Mouse (Mus musculus) cerebellum, postnatal 14 days (tissue): ENCODE measurements at regions not wholly inside any gene's neighbourhood (a gene's known extent, or its start where the extent isn't known, plus 50 kb on each side); places are given as distances from the start of the nearest gene placed in this dataset.

Experiments used
- DNase-seq, 2 experiments: peaks; one replicate each; pipeline ENCODE4 v3.0.0; 2021; ENCODE audit warnings: mixed read lengths in 2 of 2

DNA sequence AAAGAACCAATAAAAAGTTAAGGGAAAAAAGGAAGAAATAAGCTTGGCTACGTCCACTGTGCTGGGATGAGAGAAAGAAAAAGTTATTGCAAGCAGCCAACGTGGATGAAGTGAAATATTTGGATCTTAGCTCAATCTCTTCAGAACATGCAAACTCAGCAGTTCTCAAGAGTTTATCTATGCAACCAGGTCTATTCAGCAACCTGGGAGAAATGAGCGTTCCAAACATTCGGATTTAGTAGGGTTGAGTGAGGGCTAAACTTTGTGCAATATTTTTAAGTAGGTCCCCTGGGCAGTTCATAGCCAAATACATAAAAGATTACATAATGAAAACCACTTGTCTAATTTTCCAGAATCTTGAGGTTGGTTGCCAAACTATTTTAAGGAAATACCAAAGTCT lies 129.0 kb upstream of the Tmem164 start:
- DNase-seq: no peak

DNA sequence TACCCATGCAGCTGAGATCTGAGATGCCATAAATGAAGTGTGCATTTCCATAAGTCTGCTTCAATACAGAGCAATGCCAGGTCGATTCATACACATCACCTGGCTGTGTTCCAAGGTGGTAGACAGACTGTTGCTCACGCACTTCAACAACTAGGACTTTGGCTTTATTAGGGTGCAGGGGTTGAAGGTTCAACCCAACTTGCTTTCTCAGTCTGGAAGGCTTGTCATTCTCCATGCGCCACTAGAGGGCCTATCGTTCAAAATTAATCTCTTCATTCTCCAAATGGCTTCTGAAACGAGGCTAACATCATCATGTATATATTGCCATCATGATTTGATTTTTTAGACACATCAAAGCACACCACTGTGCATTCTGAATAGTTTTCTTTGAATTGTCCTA lies 127.0 kb upstream of the Tmem164 start:
- peak; percentile 62 to 70 for DNase-seq

DNA sequence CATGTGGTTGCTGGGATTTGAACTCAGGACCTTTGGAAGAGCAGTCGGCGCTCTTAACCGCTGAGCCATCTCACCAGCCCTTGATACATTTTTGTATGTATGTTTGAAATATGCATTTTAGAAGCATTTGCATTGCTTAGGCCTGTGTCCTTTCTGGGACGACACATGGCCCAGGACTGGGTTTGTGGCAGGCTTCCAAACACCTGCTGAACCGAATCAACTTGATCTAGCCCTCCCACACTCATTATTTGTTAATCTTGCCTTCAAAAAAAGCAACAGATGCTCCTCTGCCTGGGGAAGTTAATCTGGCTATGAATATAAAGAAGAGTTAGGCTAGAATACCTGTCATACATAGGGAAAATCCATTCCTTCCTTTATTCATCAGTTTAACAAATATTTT lies 123.7 kb upstream of the Tmem164 start:
- DNase-seq: no peak

GRCm38 (mm10) chrX:142560209-142560912 lies 120.8 kb upstream of the Tmem164 start:
- DNase-seq: peak; percentile 9 to 22

DNA sequence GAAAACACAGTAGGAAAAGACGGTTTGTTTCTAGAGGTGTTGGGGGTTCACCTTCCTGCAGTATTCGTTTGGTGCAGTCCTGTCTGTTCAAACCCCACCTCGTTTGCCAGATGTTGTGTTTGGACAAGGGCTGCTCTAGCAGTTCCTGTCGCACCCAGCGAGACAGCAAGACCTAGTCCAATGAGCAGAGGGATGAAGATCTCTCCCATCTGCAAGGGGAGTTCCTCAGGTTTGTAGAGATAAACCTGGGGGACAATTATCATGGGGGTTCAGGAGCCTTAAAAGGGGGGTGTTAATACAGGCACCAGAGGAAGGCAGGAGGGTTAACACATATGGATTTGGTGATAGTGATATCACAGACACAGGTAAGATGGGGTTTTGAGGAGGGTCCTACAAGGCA lies 119.4 kb upstream of the Tmem164 start:
- no peak for DNase-seq

GRCm38 (mm10) chrX:142564186-142564585 lies 117.0 kb upstream of the Tmem164 start:
- DNase-seq: no peak

DNA sequence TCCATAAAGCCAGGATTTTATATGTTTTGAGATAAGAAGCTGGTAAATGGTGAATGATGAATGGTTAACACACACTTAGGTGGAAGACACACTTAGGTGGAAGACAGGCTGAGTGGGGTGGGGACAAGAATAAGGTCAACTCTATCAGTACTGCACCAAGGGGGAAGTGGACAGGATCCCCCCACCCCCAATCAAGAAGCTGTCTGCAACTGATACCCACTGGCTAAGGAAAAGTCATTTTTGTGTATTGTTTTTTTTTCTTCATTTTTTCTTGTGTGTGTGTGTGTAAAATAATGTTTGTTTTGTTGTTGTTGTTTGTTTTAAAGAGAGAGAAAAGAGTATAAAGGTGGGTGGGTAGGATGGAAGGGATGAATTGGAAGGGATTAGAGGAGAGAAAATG lies 109.4 kb upstream of the Tmem164 start:
- no peak for DNase-seq

DNA sequence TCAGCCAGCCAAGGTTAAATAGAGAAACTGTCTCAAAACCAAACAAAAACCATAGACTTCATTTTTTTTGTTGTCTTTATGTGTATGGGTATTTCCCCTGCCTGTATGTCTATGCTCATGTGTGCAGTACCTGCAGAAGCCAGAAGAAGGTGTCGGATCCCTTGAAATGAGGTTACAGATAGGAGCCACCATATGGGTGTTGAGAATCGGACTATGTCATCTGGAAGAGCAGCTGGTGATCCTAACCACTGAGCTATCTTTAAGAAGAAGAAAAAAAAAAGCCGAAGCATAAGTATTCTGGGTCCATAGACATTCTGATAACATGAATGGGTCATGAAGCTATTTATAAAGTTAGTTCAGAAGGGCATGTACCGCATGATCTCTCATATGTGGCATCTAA lies 107.2 kb upstream of the Tmem164 start:
- DNase-seq: no peak

DNA sequence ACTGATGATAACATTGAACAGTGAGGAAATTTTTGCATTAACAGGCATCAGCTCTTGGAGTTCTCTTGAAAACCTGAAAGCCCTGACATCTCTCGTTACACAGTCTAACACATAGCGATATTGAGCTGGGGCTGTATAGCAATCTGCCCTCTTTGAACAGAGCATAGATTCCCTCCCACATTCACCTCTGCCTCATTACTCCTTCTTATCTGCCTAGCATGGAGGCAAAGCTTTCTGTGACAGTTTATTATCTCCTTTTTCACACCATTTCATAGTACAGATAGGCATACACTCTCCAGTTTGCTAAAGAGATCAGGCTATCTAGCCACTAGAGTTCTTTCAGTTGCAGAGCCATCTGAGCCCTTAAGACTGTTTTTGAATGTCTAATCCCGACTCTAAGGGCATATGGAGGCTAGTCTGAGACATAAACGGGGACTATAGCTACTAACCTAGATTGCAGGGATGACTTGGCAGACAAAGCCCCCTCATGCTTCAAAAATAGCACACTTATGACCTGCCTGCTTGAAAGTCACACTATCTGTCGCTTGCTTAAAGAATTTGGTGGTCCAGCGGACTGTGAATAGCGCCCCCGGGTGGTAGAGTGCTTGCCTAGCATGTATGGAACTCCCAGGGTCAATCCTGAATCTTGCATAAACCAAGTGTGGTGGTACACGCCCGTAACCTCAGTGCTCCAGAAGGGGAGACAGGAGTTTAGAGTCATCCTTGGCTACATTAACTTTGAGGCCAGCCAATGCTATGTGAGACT lies 106.1 kb upstream of the Tmem164 start:
- peak in 1 of 2 experiments; percentile 8 for DNase-seq

DNA sequence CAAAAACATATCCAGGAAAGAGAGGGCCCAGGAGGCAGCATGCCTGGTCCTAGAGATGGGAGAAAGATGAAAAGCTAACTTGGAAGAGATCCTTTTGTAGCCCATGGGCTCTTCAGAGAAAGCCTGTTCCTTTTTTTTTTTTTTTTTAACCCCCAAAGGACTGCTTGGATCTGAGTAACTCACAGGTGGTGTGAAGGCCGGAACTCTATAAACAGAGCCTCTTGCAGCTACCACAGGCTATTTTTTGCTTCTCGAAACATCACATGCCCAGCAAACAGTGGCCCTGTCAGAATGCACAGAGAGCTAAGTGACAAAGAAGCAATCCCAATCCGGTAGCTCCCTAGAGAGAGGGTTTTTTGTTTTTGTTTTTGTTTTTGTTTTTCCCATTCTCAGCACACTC lies 105.1 kb upstream of the Tmem164 start:
- DNase-seq: no peak

DNA sequence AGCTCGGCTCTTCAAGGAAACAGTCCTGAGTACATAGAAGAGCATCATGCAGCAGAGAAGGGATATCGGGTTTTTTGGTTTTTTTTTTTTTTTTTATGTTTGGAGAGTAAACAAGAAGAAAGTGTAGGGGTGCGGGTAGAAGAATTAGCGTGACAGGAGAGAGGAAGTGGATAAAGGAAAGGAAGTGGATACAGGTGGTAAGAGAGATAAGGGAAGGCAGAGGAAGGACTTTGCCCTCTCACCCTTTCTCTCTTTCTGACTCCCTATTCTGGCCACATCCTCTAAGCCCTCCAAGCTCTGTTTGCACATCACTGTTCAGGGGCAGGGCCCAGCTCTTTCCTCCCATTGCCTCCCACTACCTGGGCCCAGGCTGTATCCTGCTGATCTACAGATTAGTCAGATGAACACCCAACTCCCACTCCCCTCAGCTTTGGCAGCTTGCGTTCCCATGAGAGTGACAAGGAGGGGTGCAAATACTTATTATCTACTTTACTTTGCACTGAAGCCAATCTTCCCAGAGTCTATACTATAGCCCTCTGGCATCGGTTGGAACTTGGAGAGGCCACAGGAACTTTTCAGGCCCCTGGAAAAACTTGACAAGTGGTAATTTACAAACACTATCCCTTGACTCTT lies 103.6 kb upstream of the Tmem164 start:
- DNase-seq: no peak

- no peak for DNase-seq
Measured at GRCm38 (mm10) chrX:142585281-142585680, 95.9 kb upstream of the Tmem164 start.

DNA sequence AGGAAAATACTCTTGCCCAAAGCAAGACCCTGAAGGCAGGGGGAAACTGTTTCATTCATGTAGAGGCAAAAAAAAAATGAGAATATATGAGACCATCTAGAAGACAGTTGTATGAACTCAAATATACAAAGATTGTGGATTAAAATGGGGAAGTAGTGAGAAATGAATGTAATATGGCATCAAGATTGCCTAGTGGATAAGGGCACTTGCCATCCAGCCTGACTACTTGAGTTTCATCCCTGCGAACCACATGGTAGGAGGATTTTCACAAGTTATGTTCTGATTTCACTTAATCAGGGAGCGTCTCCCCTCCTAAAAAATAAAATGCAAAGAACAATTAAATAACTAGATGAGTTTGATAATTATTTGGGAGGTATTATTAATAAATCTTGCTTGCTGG lies 81.8 kb upstream of the Tmem164 start:
- DNase-seq: no peak

- DNase-seq: no peak
Measured at GRCm38 (mm10) chrX:142600782-142601181, 80.4 kb upstream of the Tmem164 start.

GRCm38 (mm10) chrX:142605088-142605487 lies 76.1 kb upstream of the Tmem164 start:
- no peak for DNase-seq

DNA sequence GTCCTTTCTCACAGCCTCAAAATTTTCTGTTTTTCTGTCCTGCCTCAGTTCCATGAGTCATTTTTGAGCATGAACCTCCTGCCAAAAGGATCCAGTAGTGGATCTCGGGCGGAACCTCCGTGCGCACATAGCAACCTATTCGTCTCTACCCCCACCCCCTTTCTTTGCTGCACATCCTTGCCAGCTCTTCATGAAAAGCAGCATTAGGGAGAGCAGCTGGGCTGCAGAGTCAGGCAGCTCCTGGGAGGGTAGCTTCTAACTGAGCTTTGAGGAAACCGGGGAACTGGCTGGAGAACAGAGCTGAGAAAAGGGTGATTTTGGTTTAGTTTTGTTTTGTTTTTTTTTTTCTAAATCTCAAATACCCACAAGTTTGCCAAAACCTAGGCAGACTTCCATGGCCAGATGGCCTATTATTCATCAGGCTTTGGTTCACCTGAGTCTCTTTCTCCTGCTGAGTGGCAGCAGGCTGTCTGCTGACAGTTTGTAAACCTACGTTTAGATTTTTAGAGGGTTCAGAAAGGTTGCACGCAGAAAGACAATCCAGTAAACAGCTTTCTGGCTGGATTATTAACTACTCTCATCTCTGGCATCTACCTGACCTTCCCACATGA lies 74.5 kb upstream of the Tmem164 start:
- peak; percentile 17 to 56 for DNase-seq

GRCm38 (mm10) chrX:142616189-142616872 lies 64.9 kb upstream of the Tmem164 start:
- no peak for DNase-seq

- DNase-seq: no peak
Measured at GRCm38 (mm10) chrX:142618389-142618788, 62.8 kb upstream of the Tmem164 start.

DNA sequence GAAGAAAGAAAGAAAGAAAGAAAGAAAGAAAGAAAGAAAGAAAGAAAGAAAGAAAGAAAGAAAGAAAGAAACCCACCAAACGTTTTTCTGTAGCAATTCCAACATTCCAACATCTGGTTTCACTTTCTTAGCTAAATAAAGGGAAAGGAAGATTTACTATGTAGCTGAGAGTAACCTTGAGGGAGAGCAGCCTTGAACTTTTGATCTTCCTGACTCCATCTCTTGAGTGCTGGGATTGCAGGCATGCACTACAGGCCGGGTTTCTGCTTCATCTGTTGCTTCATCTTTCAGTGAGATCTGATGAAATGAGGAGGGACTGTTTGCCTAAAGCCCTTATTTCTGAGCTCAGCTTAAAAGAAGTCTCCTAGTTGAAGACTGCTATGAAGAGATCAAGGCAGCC lies 57.8 kb upstream of the Tmem164 start:
- no peak for DNase-seq

- DNase-seq: no peak
Measured at GRCm38 (mm10) chrX:142623882-142624281, 57.3 kb upstream of the Tmem164 start.
